Mouse (Mus musculus) common myeloid progenitor, adult 5-6 weeks (primary cell): ENCODE data around the gene Olfr683. TPM values are rescaled to one million over a fixed set of nuclear protein-coding genes. Genes with fewer than 3 reads are reported as not detected.
"Not testable (repeated sequence)": the region's sequence is repeated elsewhere in the genome, so short reads cannot be mapped to it uniquely, and the experiment has no call there.

ENCODE experiments used
- ATAC-seq: replicated peaks from 2 replicates; pipeline ENCODE4 v1.8.0; 2016; ENCODE audit warnings: low read depth, mild to moderate bottlenecking, moderate TSS enrichment, inconsistent platforms; ENCODE audit not compliant: poor library complexity, severe bottlenecking
- total RNA-seq: library from RNA; stranded (forward); fragments of 200-1000, 187-1606 nt; gene quantifications from 2 replicates; pipeline ENCODE4 v1.2.3, GENCODE M21; 2017

Olfr683 gene
- total RNA-seq: not detected in 2 replicates

GRCm38 (mm10) chr7:105146912-105147311 is at the start of gene Olfr683:
Olfr683 (minus strand) TSS chr7:105147012.
- ATAC-seq: no peak

DNA sequence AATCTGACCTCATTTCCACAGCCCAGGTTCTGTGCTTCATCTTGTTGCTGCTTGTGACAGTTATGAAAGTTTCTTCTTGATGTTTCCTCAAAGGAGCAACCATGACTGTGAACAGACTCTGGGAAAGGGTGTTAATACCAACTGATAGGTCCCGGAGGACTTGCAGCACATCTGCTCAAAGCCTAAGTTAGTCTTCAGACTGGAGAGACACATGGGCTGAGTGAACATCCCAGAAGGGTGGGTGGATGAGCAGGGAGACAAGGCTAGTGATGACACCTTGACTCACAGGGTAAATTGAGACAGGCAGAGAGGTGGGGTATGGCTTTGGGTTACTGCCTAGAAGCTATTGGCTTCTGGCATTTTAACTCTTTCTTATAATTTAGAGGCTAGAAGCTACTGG is 39.1 kb upstream of the Olfr683 start, which contains the start of gene Olfr685:
Gene Olfr685, minus strand, starts transcription at position 101 of the 400 bp plus-strand sequence.
- no peak for ATAC-seq

DNA sequence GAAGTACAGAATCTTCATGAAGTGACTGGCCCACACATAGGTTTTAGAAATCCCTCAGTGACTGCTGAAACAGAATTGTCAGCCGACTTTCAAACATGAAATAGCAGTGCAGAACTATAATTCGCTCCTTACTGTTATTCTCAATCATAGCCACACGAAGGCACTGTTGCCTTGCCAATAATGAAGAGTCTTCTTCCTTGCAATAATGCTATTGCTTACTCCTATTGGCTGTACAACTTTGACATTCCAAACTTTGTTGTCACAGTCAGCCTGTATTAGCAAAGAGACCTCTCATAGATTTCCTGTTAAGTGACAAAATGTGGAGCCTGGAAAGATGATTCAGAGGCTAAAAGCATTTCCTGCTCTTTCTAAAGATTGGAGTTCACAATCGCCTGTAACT is 24.0 kb upstream of the Olfr683 start:
- ATAC-seq: no peak

GRCm38 (mm10) chr7:105163553-105163952 is 16.7 kb upstream of the Olfr683 start, which contains the start of gene Olfr684:
Olfr684 (minus strand) TSS chr7:105163653.
- ATAC-seq: no peak

GRCm38 (mm10) chr7:105141275-105141674 is 5.5 kb downstream of the Olfr683 start:
- no peak for ATAC-seq

DNA sequence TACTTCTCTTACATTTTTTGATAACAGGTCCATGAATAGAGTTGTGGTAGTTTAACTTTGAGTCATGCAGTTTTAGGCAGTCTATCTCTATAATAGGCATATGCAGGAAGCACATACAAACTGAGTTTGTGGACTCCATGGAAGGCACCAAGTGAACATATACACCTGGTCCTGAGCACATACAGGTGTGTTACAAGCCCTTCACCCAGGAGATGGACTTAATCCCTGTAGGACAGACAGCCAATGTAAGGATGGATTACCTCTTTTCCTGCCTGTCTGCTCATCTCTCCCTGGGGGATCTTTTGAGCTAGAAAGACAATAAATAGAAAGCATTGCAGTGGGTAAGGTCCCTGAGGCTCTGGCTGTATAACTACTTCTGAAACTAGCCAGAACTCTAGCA is 30.3 kb downstream of the Olfr683 start, which contains the start of gene Olfr681:
Gene Olfr681, plus strand, starts transcription at position 301 of the 400 bp plus-strand sequence.
- ATAC-seq: no peak

DNA sequence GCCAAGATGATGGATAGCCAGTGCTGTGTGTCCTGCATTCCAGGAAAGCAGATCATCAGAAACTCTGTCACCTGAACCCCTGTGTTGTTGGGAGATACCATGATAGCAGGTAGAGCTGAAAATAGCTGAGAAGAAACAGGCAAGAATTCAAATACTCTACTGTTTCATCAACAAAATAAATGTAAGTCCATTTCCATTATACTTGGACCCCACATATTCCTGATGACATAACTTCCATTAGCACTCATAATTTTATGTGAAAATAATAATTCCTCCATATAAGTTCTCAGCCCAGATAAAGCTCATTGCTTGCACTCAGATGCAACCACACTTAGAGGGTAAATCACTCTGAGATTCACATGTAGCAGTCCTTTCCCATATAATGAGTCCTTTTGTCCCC is 54.1 kb downstream of the Olfr683 start, which contains the start of gene Olfr680-ps1:
Gene Olfr680-ps1, minus strand, starts transcription at position 101 of the 400 bp plus-strand sequence.
- ATAC-seq: not testable (repeated sequence)

Other genes with a start within 250 kb of the Olfr683 start
- not detected in 2 replicates for gene Olfr667, start 225.5 kb downstream of the Olfr683 start, total RNA-seq
- not detected in 2 replicates for gene Olfr668, start 219.0 kb downstream of the Olfr683 start, total RNA-seq
- not detected in 2 replicates for gene Olfr669, start 212.8 kb downstream of the Olfr683 start, total RNA-seq
- gene Olfr670, start 184.4 kb downstream of the Olfr683 start, total RNA-seq: not detected in 2 replicates
- gene Olfr671, start 167.9 kb downstream of the Olfr683 start, total RNA-seq: not detected in 2 replicates
- gene Olfr672, start 145.0 kb downstream of the Olfr683 start, total RNA-seq: not detected in 2 replicates
- gene Olfr675, start 118.6 kb downstream of the Olfr683 start, total RNA-seq: not detected in 2 replicates
- gene Olfr676, start 114.3 kb downstream of the Olfr683 start, total RNA-seq: not detected in 2 replicates
- gene Olfr677, start 95.6 kb downstream of the Olfr683 start, total RNA-seq: not detected in 2 replicates
- not detected in 2 replicates for gene Olfr678, start 82.5 kb downstream of the Olfr683 start, total RNA-seq
- not detected in 2 replicates for gene Olfr679, start 65.8 kb downstream of the Olfr683 start, total RNA-seq
- gene Olfr680-ps1, start 54.2 kb downstream of the Olfr683 start, total RNA-seq: not detected in 2 replicates
- not detected in 2 replicates for gene Olfr681, start 30.2 kb downstream of the Olfr683 start, total RNA-seq
- gene Olfr684, start 16.6 kb upstream of the Olfr683 start, total RNA-seq: not detected in 2 replicates
- gene Olfr685, start 39.0 kb upstream of the Olfr683 start, total RNA-seq: not detected in 2 replicates
- gene Olfr686, start 60.5 kb upstream of the Olfr683 start, total RNA-seq: not detected in 2 replicates
- gene Olfr688, start 141.1 kb upstream of the Olfr683 start, total RNA-seq: not detected in 2 replicates
- gene Olfr689, start 164.2 kb upstream of the Olfr683 start, total RNA-seq: not detected in 2 replicates
- gene Olfr690, start 187.1 kb upstream of the Olfr683 start, total RNA-seq: not detected in 2 replicates
- gene Olfr691, start 195.3 kb upstream of the Olfr683 start, total RNA-seq: not detected in 2 replicates
- not detected in 2 replicates for gene Olfr692, start 221.2 kb upstream of the Olfr683 start, total RNA-seq
- gene Gm5901, start 228.0 kb upstream of the Olfr683 start, total RNA-seq: not detected in 2 replicates